Mouse (Mus musculus): ENCODE measurements around the gene Rhoh. TPM values are rescaled to one million over a fixed set of nuclear protein-coding genes. Genes with fewer than 3 reads are reported as not detected.

The Rhoh gene
- polyA plus RNA-seq, 1 experiment from 2014 or later = 0.25 TPM

DNA sequence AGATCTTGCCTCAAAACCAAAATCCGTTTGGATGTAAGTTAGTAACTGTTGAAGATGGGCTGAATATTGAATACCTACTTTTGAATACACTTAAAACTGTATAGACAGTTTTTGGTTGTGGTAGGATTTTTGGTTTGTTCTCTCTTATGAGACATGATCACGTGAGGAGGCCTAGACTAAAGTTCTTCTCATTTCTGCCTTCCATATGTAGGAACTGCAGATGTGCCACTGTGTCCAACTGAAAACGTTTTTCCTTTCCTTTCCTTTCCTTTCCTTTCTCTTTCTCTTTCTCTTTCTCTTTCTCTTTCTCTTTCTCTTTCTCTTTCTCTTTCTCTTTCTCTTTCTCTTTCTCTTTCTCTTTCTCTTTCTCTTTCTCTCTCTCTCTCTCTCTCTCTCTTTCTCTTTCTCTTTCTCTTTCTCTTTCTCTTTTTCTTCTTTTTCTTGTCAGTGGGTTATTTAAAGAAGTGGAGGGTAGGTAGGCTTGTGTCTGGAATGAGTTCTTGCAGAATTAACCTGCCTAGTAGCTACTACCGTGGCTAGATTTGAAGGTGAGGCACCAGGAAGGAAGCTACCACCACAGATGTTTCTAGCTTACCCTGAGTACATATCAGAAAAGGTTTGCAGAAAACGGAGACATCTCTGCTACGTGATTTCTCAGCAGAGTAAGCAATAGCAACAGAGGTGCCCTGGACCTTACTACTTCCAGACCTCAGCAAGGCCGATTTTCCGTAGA lies 27.1 kb upstream of the Rhoh start:
- DNase-seq (ENCODE audit: low spot score) (no peak), ATAC-seq (replicated peaks; ENCODE audit: insufficient number of reproducible peaks, low FRiP score, low TSS enrichment, low read depth) (no peak)
- 87% methylated on average over 8 of the region's 8 CpGs for WGBS
- no peaks in the 10 kb centered on the region for H3K27me3 ChIP-seq (ENCODE audit: control insufficient read depth, insufficient read depth, low read length)
- H3K9me3 ChIP-seq (replicated peaks; ENCODE audit: control insufficient read depth, low read length) = no peaks in the 10 kb centered on the region
- no peak overlapping the region for H3K4me3 ChIP-seq (ENCODE audit: low read depth, low read length)
- H3K9ac ChIP-seq (replicated peaks; ENCODE audit: low read length) = no peak overlapping the region
- no peaks in the 10 kb centered on the region for H3K36me3 ChIP-seq (replicated peaks; ENCODE audit: control insufficient read depth, insufficient read depth, low read depth, low read length)
- no peak overlapping the region for H3K4me2 ChIP-seq (ENCODE audit: low read depth, low read length)
- H3K27ac ChIP-seq (replicated peaks; ENCODE audit: low read depth, low read length) = no peak overlapping the region
- H3K4me1 ChIP-seq (ENCODE audit: control insufficient read depth, insufficient read depth, low read length) = no peaks in the 10 kb centered on the region

DNA sequence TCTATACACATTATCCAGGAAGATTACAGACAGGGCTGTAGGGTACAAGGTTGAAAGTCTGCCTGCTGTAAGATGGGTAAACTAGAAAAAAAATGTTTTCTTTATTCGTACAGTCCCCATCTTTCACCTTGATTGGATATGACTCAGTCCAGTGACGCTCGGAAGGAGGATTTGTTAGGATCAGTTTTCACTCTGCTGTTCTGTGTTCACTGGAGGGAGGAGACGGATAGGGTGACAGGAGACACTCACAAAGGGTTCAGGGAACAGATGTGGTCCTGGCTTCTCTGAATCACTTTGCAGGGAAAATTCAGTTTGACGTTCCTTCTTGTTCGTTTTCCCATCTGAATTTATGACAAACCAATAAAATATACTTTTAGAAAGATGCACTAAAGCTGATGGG lies 23.0 kb upstream of the Rhoh start:
- Histone ChIP-seq H3K4me1 (ENCODE audit: control insufficient read depth, insufficient read depth, low read length) (no peaks in the 10 kb centered on the region), H3K9ac (replicated peaks; ENCODE audit: low read length) (no peak overlapping the region), H3K27ac (replicated peaks; ENCODE audit: low read depth, low read length) (no peak overlapping the region), H3K36me3 (replicated peaks; ENCODE audit: control insufficient read depth, insufficient read depth, low read depth, low read length) (no peaks in the 10 kb centered on the region), H3K9me3 (replicated peaks; ENCODE audit: control insufficient read depth, low read length) (no peaks in the 10 kb centered on the region), H3K4me2 (ENCODE audit: low read depth, low read length) (no peak overlapping the region), H3K4me3 (ENCODE audit: low read depth, low read length) (no peak overlapping the region), H3K27me3 (ENCODE audit: control insufficient read depth, insufficient read depth, low read length) (no peaks in the 10 kb centered on the region)
- ATAC-seq (replicated peaks; ENCODE audit: insufficient number of reproducible peaks, low FRiP score, low TSS enrichment, low read depth) (no peak), DNase-seq (ENCODE audit: low spot score) (peak; percentile 45)
- WGBS = 39% methylated on average over 6 of the region's 6 CpGs

DNA sequence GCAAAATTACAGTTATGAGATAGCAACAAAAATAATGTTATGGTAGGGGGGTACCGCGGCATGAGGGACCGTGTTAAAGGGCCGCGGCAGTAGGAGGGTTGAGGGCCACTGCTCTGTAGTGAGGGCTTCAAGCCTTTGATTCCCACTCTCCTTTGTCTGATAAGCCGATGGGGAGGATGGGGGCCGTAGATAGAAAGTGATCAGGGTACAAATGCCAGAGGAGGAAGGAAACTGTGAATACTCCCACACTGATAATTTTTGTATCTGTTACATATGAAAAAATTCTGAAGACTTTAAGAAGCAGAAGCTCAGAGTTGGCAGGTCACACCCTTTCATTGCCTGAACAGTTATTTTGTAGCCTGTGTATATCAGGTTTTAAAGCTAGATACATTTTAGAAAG lies 18.1 kb upstream of the Rhoh start:
- Histone ChIP-seq H3K9ac (replicated peaks; ENCODE audit: low read length) (no peak overlapping the region), H3K27ac (replicated peaks; ENCODE audit: low read depth, low read length) (no peak overlapping the region), H3K4me2 (ENCODE audit: low read depth, low read length) (no peak overlapping the region), H3K9me3 (replicated peaks; ENCODE audit: control insufficient read depth, low read length) (no peaks in the 10 kb centered on the region), H3K36me3 (replicated peaks; ENCODE audit: control insufficient read depth, insufficient read depth, low read depth, low read length) (no peaks in the 10 kb centered on the region), H3K4me1 (ENCODE audit: control insufficient read depth, insufficient read depth, low read length) (no peaks in the 10 kb centered on the region), H3K4me3 (ENCODE audit: low read depth, low read length) (no peak overlapping the region), H3K27me3 (ENCODE audit: control insufficient read depth, insufficient read depth, low read length) (no peaks in the 10 kb centered on the region)
- ATAC-seq (replicated peaks; ENCODE audit: insufficient number of reproducible peaks, low FRiP score, low TSS enrichment, low read depth) (no peak), DNase-seq (ENCODE audit: low spot score) (no peak)
- 93% methylated on average over 7 of the region's 7 CpGs for WGBS

DNA sequence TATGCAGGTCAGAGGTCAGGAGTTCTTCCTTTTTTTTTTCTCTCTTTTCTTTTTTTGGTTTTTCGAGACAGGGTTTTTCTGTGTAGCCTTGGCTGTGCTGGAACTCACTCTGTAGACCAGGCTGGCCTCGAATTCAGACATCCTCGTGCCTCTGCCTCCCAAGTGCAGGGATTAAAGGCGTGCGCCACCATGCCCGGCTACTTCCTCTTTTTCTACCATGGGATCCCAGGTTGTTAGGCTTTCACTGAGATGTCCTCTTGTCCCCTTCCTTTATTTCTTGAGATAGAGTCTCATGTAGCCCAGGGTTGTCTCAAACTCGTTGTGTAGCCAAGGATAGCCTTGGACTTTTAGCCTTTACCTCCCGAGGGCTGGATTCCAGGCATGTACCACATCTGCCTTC lies 14.5 kb upstream of the Rhoh start:
- 86% methylated on average over 8 of the region's 8 CpGs for WGBS
- DNase-seq (ENCODE audit: low spot score) (no peak), ATAC-seq (replicated peaks; ENCODE audit: insufficient number of reproducible peaks, low FRiP score, low TSS enrichment, low read depth) (no peak)
- Histone ChIP-seq H3K36me3 (replicated peaks; ENCODE audit: control insufficient read depth, insufficient read depth, low read depth, low read length) (no peaks in the 10 kb centered on the region), H3K4me1 (ENCODE audit: control insufficient read depth, insufficient read depth, low read length) (no peaks in the 10 kb centered on the region), H3K4me2 (ENCODE audit: low read depth, low read length) (no peak overlapping the region), H3K4me3 (ENCODE audit: low read depth, low read length) (no peak overlapping the region), H3K27ac (replicated peaks; ENCODE audit: low read depth, low read length) (no peak overlapping the region), H3K9me3 (replicated peaks; ENCODE audit: control insufficient read depth, low read length) (no peaks in the 10 kb centered on the region), H3K27me3 (ENCODE audit: control insufficient read depth, insufficient read depth, low read length) (no peaks in the 10 kb centered on the region), H3K9ac (replicated peaks; ENCODE audit: low read length) (no peak overlapping the region)

DNA sequence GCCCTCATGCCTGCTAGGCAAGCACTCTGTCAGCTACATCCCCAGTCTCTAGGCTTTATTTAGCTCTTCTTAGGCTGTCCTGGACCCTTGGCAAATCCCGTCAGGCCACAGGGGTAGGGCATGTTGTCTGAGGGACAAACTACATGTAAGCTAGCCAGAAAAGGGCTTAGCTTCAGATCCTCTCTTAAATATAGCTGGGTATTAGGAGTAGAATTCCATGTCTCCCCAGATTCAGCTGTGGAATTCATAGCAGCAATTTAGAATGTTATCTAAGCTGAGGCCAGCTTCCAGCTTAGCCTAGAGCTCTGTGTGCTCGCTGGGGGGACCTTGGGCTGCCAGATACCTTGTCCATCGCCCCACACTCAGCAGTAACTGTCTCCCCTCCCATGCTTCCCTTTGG lies 14.1 kb upstream of the Rhoh start:
- no peaks in the 10 kb centered on the region for H3K4me1 ChIP-seq (ENCODE audit: control insufficient read depth, insufficient read depth, low read length)
- 87% methylated on average over 3 of the region's 3 CpGs for WGBS
- H3K9me3 ChIP-seq (replicated peaks; ENCODE audit: control insufficient read depth, low read length) = no peaks in the 10 kb centered on the region
- no peaks in the 10 kb centered on the region for H3K27me3 ChIP-seq (ENCODE audit: control insufficient read depth, insufficient read depth, low read length)
- H3K4me2 ChIP-seq (ENCODE audit: low read depth, low read length) = no peak overlapping the region
- H3K9ac ChIP-seq (replicated peaks; ENCODE audit: low read length) = no peak overlapping the region
- ATAC-seq (replicated peaks; ENCODE audit: insufficient number of reproducible peaks, low FRiP score, low TSS enrichment, low read depth) (no peak), DNase-seq (ENCODE audit: low spot score) (no peak)
- no peaks in the 10 kb centered on the region for H3K36me3 ChIP-seq (replicated peaks; ENCODE audit: control insufficient read depth, insufficient read depth, low read depth, low read length)
- H3K27ac ChIP-seq (replicated peaks; ENCODE audit: low read depth, low read length) = no peak overlapping the region
- H3K4me3 ChIP-seq (ENCODE audit: low read depth, low read length) = no peak overlapping the region

DNA sequence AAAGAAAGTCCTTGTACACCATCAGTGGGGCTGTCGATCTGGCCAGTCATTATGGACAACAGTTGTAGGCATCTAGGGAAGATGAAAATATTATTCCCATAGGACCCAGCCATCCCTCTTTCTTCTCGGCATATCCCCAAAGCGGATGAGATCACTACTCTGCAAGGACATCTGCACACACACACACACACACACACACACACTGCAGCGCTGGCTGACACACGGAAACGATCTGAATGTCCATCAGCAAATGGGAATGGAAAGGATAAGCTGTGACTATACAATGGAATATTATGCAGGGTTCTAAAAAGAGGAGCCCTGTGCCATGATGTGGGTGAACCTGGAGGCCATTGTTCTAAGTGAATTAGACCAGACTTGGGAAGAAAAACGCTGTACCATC lies 13.4 kb upstream of the Rhoh start:
- DNase-seq (ENCODE audit: low spot score) (no peak), ATAC-seq (replicated peaks; ENCODE audit: insufficient number of reproducible peaks, low FRiP score, low TSS enrichment, low read depth) (no peak)
- H3K9ac ChIP-seq (replicated peaks; ENCODE audit: low read length) = no peak overlapping the region
- no peaks in the 10 kb centered on the region for H3K36me3 ChIP-seq (replicated peaks; ENCODE audit: control insufficient read depth, insufficient read depth, low read depth, low read length)
- 86% methylated on average over 7 of the region's 7 CpGs for WGBS
- H3K27me3 ChIP-seq (ENCODE audit: control insufficient read depth, insufficient read depth, low read length) = no peaks in the 10 kb centered on the region
- no peaks in the 10 kb centered on the region for H3K4me1 ChIP-seq (ENCODE audit: control insufficient read depth, insufficient read depth, low read length)
- no peak overlapping the region for H3K4me2 ChIP-seq (ENCODE audit: low read depth, low read length)
- H3K27ac ChIP-seq (replicated peaks; ENCODE audit: low read depth, low read length) = no peak overlapping the region
- H3K9me3 ChIP-seq (replicated peaks; ENCODE audit: control insufficient read depth, low read length) = no peaks in the 10 kb centered on the region
- H3K4me3 ChIP-seq (ENCODE audit: low read depth, low read length) = no peak overlapping the region

DNA sequence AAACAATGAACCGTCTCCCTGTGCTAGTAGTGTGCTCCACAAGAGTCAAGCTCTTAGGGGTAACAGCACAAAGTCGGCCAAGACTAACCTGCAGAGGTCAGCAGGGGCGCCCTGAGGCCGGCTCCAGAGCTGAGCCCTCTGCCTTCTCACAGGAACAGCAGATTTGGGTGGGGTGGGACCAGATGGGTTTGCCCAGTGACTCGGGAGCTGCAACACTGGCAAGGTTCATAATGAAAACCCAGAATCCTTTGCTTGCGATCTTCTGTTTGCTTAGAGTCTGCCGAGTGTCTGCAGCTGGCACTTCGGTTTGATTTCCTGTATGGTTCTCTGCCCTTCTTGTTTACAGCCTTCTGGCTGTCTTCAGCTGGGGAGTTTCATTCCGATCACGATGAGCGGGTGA lies 10.2 kb upstream of the Rhoh start:
- ATAC-seq (replicated peaks; ENCODE audit: insufficient number of reproducible peaks, low FRiP score, low TSS enrichment, low read depth) (no peak), DNase-seq (ENCODE audit: low spot score) (no peak)
- Histone ChIP-seq H3K4me1 (ENCODE audit: control insufficient read depth, insufficient read depth, low read length) (no peaks in the 10 kb centered on the region), H3K4me3 (ENCODE audit: low read depth, low read length) (no peak overlapping the region), H3K9me3 (replicated peaks; ENCODE audit: control insufficient read depth, low read length) (no peaks in the 10 kb centered on the region), H3K36me3 (replicated peaks; ENCODE audit: control insufficient read depth, insufficient read depth, low read depth, low read length) (no peaks in the 10 kb centered on the region), H3K9ac (replicated peaks; ENCODE audit: low read length) (no peak overlapping the region), H3K27ac (replicated peaks; ENCODE audit: low read depth, low read length) (no peak overlapping the region), H3K4me2 (ENCODE audit: low read depth, low read length) (no peak overlapping the region), H3K27me3 (ENCODE audit: control insufficient read depth, insufficient read depth, low read length) (no peaks in the 10 kb centered on the region)
- WGBS = 61% methylated on average over 11 of the region's 11 CpGs

DNA sequence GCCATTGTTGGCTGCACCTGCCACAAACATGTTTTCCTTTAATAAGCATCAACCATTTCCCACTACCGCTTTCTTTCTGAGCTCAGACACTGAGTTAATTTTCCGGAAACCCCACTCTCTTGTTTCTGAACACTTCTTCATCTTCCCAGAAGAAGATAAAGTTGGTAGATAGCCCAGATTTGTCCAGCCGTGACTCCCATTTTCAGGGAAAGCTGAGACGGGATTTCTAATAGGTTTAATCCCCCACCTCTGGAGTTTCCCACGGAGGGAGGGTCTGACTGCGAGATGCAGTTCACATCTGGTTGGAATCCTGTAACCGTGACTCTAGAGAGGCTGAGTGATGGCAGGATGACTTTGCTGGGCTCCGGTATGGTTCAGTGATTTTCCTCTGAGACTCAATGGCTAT lies 6.2 kb upstream of the Rhoh start:
- Histone ChIP-seq H3K27me3 (ENCODE audit: control insufficient read depth, insufficient read depth, low read length) (no peaks in the 10 kb centered on the region), H3K36me3 (replicated peaks; ENCODE audit: control insufficient read depth, insufficient read depth, low read depth, low read length) (no peaks in the 10 kb centered on the region), H3K4me3 (ENCODE audit: low read depth, low read length) (no peak overlapping the region), H3K27ac (replicated peaks; ENCODE audit: low read depth, low read length) (no peak overlapping the region), H3K9ac (replicated peaks; ENCODE audit: low read length) (no peak overlapping the region), H3K9me3 (replicated peaks; ENCODE audit: control insufficient read depth, low read length) (no peaks in the 10 kb centered on the region), H3K4me2 (ENCODE audit: low read depth, low read length) (no peak overlapping the region), H3K4me1 (ENCODE audit: control insufficient read depth, insufficient read depth, low read length) (no peaks in the 10 kb centered on the region)
- 43% methylated on average over 8 of the region's 8 CpGs for WGBS
- DNase-seq (ENCODE audit: low spot score) = peak; percentile 58
- ATAC-seq (replicated peaks; ENCODE audit: insufficient number of reproducible peaks, low FRiP score, low TSS enrichment, low read depth) = no peak

Data from embryonic facial prominence, embryonic 11.5 days (tissue).